ENCODE assay signal across 28 mouse cellular contexts in genomic region chr2:164119503-164119902, GRCm38 (mm10). TPM values are rescaled to one million over a fixed set of nuclear protein-coding genes. Genes with fewer than 3 reads are reported as not detected.
DNase-seq lines count a peak whose midpoint lies in the region; ATAC-seq and TF ChIP-seq lines count a peak whose summit lies in the region.
"Had no signal": no experiment of that assay in that cellular context is flagged by ENCODE, and none has a peak within 500 bp of the region (broad histone marks: within the 10 kb centered on the region; RNA-seq: fewer than 3 reads in every experiment).

No protein-coding gene starts in this region.

- no peak for DNase-seq in frontal cortex, postnatal 25 days (ENCODE audit: low spot score in 2 of 2)
- DNase-seq in left cerebral cortex, adult 2 months (ENCODE audit: extremely low spot score in 1 of 2, low spot score in 2 of 2), result no peak
- no peak for DNase-seq in left cerebral cortex, adult 11 months (ENCODE audit: low spot score)
- peak; percentile 62 for DNase-seq in brain, adult 2 months (ENCODE audit: low read depth, low spot score)
- DNase-seq: adrenal gland, adult 8-10 months; adrenal gland, postnatal 14 days; adrenal gland, postnatal 36 days; B cell, adult 2 months; cerebellum, adult 11 months; cerebellum, adult 18-20 months; cerebellum, adult 8-10 months; cerebellum, adult 9-11 months; cerebellum, postnatal 14 days; cerebellum, postnatal 36 days; embryo, embryonic 11 days had no signal

- ATAC-seq in frontal cortex, adult (ENCODE audit: low TSS enrichment), result peak; percentile 97
- ATAC-seq: activated CD4-positive, CD25-positive, alpha-beta regulatory T cell, adult 4 months; CD4-positive, CD25-positive, alpha-beta regulatory T cell, adult 4 months; forebrain, embryonic 14.5 days; forebrain, embryonic 16.5 days; Patski had no signal

- intact Hi-C loops in left cerebral cortex, adult 2 months (cut with DNase I), result no loop called here

- TF ChIP-seq CTCF in left cerebral cortex, adult 2 months (IDR thresholded peaks at IDR 0.05), result no peak

- peak overlapping the region; percentile 61 for H3K27ac ChIP-seq in left cerebral cortex, adult 2 months
- H3K27ac ChIP-seq: embryonic facial prominence, embryonic 13.5 days; embryonic facial prominence, embryonic 15.5 days; forebrain, embryonic 10.5 days; forebrain, embryonic 12.5 days had no signal

- H3K4me3 ChIP-seq in left cerebral cortex, adult 2 months, result no peak overlapping the region
- H3K4me3 ChIP-seq: embryonic facial prominence, embryonic 13.5 days; embryonic facial prominence, embryonic 15.5 days; erythroblast, embryonic 14.5 days; forebrain, embryonic 10.5 days; forebrain, embryonic 12.5 days had no signal

RNA-seq across cellular contexts. Expression of gene Tomm34, which starts 48.5 kb away (rescaled TPM):
- total RNA-seq in left cerebral cortex, adult 2 months (2021), result 10 to 100 TPM; 79.2 to 83.9 TPM

RNA-seq across cellular contexts. Expression of gene Stk4, which starts 49.4 kb away (rescaled TPM):
- total RNA-seq in left cerebral cortex, adult 2 months (2021), result 10 to 100 TPM; 32.4 to 41.9 TPM

RNA-seq across cellular contexts. Expression of gene Kcns1, which starts 51.4 kb away (rescaled TPM):
- total RNA-seq in left cerebral cortex, adult 2 months (2021), result 10 to 100 TPM; 20.3 to 20.7 TPM
- total RNA-seq: adrenal gland, adult 18-20 months; adrenal gland, postnatal 14 days; adrenal gland, postnatal 36 days; G1E had no signal
